Mouse (Mus musculus) mouse trophoblast stem cell (cell line): ENCODE measurements around the gene Snx13.

Source experiments
- in situ Hi-C, 2 experiments: fragments of 300-500 bp; cut with MseI, MboI; formaldehyde crosslinking; loops; 2 replicates in 1 of 2; 3 replicates in 1 of 2; pipeline ENCODE4 v1.15.1; 2025

The Snx13 gene

DNA sequence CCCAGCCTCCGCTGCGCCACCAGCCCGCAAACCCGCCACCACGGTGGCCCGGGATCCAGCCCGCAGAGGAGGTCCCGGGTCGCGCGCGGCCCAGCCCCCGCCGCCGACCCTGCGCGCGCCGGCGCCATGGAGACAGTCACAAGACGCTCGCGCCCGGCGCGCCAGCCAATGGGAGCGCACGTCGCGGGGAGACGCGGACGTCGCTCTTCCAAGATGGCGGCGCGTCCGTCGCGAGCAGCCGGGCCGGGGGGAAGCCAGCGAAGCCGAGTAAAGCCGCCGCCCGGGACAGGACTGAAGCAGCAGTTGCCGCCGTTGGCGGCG lies at the start of gene Snx13:
TSS of gene Snx13 (plus strand) at position 188 of the 321 bp plus-strand sequence.
- in situ Hi-C loops: no loop called here

DNA sequence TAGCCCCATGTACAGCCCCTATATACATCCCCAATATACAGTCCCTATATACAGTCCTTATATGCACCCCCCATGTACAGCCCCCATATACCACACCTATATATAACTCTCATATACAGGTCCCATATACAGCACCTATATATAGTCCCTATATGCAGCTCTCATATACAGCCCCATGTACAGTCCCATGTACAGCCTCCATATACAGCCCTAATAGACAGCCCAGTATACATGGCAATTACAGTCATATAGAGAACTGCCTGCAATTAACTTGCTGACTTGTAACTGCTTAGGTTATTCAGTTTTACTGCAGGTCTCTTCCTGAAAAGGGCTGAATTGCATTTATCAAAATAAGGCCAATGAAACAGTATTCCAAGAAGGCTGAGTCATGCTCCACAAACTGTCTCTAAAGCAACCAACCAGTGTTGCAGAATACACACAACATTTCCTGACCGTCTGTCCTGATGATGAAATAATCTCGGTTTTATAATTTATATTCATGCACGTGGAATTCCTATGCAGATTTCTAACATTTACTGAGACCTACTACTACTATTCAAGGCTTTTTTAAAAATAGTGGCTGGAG lies 49.3 kb upstream of the Snx13 start:
- in situ Hi-C loops: no loop called here

DNA sequence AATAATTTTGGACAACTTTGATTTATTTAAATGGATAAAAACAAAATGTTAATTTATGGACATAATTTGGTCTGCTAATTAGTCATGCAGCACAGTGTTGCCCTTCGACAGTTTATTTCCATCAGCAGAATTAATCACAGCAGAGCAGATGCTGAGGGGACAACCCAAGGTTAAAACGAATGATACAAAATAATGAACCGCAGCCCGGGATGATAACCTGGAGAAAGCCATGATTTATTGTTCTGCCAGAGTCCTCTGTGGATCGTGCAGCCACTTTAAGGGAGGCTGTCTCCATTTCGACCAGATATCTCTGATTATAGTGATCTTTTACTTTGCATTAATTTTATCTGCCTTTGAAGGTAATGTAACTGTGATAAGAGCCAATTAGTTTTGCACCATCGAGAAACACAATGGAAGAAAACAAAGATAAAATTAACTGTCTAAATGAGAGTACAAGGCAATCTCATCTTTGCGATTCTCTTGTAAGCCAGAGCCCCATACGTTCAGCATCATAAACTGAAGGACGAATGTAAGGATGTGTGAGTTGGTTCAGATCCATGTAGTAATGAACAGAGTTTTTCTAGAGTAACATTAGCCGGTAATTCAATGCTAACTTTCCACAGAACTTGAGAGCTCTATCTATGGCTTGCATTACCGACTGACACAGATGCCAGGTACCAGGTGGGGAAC lies 48.1 kb upstream of the Snx13 start:
- in situ Hi-C loops: no loop called here

DNA sequence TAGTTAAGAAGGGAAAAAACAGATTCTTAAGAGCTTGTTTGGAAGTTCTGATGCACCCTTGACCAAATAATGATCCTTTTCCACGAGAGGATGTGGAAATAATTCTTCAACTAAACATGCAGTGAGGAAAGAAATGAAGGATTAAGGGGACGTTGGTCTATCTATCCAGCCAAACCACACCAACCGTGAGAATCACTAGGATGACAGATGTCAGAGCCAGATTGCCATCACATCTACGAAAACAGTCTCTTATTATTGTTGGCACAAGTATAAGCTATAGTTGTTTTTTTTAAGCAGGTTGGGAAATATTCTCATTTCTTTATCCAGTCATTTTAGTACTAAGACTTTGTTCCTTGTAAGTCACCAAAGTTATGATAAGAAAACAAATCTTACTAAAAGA lies 46.7 kb upstream of the Snx13 start:
- in situ Hi-C loops: no loop called here

DNA sequence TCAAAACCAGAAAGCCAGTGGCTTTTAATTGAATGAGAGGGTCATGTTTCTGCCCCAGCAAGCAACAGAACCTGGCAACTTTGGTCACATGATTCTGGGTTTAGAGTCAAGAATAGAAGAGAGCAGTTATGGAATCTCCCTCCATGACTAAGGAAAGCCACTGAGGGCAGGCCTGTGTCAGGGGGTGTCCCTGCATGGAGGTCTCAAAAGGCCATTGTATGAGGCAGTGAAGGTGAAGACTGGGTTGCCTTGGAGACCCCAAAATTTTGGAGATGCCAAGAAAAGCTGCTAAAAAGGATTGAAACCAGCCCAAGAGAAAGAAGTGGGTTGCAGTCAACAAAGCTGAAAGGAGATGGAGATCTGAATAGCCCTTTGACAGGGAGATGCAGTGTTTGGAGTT lies 41.2 kb upstream of the Snx13 start:
- in situ Hi-C loops: no loop called here

DNA sequence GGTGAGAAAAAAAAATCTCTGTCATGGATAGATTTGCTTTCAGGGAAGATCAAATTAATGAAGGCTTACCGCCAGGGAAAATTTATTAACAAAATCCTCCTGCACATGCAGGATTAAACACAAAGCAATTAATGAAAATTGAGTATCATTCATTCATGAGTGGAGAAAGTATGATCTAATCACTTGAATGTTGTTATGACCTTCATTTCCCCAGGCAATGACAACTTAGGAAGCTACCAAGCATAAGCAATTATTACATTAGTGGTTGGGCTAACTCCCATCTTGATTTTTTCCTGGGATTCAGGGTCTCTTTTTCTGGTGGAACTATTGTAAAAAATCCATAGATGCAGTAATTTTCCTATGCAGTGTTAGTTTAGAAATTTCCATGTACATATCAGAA lies 39.1 kb upstream of the Snx13 start:
- in situ Hi-C loops: no loop called here

DNA sequence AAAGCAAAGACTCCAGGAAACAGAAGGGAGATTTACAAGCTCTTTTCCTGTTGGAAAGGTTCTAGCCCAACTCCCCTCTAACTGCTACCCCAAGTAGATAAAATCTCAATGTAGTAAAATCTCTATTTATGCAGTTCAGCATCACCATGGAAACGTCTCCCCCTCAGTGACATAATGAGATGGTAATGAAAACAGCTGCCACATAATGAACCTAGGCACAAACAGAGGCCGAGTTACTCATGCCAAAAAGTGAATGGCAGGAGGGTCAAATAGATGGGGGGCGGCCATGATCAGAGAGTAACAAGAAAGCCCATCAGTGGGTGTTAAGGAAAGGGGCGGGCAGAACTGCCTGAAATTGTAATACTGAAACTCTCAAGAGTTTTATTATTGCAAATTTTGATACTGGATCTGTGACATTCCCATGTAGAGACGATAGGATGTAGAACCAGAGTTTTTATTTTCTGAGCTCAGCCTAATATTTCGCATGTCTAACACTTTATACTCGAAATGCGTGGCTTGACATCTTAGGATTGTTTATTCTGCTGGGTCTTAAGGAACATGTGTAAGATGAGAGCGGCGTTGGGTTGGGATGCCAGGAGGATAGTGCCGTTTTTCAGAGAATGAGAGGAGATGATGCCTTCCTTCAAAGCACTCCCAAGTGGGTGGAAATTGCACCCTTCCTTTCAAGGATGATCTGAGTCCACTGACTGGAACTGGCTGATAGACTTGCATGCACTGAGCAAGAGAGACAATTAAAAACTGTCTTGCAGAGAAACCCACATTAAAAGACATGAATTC lies 38.4 kb upstream of the Snx13 start:
- in situ Hi-C loops: no loop called here

DNA sequence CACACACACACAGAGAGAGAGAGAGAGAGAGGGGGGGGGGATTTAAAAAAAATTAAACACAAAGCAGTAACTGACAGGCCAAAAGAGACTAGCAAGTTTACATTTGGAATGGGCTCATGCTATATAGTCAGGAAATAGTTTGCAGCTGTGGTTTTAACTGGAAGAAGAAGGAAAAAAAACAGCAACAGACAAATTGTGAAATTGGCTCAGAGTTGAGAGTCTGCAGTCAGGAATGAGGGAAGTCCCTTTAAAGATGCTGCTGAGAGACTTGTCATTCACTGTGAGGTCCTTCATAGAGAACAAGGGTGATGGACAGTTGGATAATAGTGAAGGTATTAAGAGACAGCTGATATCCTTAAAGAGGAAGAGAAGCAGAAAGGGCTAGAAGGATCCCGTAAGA lies 35.5 kb upstream of the Snx13 start:
- in situ Hi-C loops: no loop called here

DNA sequence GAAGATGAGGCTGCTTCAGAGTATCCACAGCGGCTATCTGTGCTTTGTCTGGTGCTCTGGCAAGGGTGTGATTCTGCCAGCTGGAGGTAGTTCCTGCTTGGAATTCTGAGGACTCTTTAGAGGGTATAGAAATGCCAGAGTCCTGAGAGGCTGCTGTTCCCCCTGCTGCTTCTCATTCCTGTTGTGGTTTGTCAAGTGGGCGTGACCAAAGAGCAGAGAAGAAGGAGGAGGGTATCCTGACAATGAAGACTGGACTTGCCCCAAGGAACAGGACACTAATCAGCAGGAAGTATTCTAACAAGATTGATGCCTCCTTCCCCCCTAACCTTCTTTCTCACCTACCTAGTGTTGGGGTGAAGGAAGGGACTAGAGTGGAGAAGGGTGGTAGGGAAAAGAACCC lies 33.0 kb upstream of the Snx13 start:
- in situ Hi-C loops: no loop called here

DNA sequence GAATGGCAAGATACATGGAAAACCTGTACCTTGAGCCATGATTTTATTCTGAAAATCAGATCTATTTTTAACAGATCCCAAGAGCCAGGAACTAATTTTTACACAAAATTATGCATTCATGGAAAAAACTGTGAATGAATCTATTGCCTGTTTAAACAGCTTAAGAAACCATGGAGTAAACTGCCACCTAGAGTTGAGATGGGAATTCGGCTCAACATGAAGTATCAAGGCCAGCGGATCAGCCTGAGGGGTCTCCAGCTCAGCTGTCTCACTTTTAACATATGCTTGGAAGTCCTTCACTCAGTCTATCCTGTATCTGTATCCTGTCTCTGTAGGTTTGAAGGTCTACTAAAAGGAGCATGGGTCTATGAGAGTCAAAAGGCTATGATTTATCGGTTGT lies 30.9 kb upstream of the Snx13 start:
- in situ Hi-C loops: no loop called here

DNA sequence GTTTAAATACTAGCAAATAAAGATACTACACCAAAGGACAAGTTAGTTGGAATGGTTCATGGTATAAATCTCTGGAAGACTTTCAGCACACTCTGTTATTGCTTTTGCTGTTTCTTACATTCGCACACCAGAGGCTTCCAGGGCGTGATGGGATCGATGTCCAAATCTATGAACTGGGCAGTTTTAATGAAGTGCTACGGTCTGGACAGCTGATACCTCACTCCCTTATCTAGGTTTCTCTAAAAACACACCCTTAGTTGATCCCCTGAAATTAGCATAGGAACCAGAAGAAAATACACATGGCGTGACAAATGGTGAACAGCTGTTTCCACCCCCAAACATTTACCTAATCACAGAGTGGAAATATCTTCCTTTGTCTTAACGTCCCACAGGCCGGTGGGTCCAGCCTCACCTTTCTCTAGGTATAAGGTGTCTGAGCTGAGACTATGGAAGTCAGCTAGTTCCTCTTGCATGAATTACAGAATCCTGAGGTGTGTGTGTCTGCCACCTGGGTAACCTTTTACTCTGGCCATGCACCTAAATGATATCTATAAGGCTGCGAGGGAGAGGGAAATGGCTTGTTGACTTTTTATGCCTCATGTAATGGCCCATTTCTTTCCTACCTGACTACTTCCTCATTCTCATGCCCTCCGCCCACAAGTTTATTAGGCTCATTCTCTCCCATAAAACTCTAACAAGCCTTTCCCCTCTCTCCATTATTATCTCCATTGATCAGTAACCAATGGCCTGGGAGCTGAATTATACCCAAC lies 30.3 kb upstream of the Snx13 start:
- in situ Hi-C loops: no loop called here

DNA sequence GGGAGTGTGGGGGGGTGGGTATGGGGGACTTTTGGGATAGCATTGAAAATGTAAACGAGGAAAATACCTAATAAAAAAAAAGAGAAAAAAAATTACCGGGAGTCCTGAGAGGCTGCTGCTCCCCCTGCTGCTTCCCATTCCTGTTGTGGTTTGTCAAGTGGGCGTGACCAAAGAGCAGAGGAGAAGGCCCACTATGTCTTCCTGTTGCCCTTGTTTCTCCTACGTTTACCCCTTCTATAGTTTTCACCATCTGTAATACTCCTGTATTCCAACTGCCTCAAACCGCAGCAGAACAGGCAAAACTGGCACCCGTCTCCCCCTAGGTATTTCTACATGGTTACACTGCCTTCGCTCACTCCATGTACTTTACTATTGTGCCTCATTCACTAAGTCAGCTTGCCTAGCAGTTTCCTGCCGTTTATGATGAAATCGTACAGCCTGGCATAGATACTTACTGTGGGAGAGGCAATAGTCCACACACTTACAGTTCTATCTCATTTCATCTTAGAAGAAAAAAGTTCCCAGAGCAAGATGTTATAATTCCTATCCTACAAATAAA lies 28.2 kb upstream of the Snx13 start:
- in situ Hi-C loops: no loop called here

DNA sequence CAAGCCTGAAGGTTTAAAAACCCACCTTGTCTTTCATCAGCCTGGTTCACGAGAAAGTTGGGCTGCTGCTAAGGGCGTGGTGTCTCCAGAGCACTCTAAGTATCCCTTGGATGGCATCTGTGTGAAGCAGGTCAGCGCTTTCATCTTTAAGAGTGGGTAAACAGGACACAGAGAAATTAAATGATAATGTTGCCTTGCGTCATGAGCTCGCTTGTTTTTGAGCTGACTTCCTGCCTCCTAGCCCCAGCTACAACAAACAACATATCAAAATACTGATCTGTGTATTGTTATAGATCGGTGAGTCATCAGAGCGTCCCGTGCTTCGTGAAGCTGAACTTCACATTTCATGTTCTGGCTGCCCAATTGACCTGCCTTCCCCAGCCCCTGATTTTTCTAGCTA lies 25.7 kb upstream of the Snx13 start:
- in situ Hi-C loops: no loop called here

DNA sequence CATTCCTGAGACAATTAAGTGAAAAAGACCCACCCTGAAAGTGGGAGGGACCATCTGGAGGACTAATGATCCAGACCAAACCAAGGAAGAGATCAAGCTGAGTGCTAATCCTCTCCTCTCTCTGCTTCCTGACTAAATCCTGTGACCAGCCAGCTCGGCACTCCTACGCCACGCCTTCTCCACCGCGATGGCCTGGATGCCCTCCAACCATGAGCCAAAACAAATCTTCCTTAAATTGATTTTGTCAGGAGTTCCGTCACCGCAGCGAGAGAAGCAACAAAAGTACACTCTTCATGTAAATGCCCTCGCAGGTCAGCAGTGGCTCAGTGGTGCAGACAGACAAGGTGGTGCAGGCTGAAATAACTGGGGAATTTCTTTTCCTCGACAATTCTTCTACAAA lies 24.9 kb upstream of the Snx13 start:
- in situ Hi-C loops: no loop called here

DNA sequence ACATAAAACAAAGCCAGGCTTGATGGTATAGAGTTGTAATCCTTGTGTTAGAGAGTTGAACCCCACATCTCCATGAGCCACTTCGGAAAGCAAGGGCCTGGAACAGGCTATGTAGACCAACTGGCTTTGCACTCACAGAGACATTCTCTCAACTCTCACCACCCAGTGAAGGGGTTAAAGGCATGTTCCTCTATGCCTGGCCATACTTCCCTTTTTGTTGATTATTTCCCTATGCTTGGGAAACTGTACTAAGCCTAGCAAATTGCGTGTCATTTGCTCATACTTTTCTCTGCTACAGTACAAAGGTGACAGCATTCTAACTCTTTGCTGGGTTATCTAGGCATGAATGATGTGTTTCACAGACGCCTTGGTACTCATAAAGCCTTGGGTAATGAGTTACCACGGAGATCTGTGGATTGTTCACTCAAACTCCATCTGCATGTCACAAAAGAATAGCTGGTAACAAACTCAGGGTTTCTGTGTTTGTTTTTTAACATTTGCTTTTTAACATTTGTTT lies 21.0 kb upstream of the Snx13 start:
- in situ Hi-C loops: no loop called here

DNA sequence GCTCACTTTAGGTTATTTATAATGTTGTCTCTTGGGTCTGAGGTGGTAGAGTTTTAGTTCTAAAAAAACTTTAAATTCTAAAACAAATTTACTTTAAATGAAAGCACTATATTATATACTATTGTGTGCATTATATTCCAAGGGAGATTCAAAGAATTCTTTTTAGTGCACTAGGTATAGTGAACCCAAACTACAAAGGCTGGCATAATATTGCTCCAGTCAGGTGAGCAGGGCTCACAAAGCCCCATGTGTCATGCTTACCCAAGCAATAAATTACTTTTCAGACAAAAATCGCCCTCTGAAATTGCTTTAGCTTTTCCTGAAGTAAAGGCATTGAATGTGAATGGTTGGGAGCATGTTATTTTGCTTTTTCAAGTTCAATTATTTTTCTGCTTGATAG lies 19.5 kb upstream of the Snx13 start:
- in situ Hi-C loops: no loop called here

DNA sequence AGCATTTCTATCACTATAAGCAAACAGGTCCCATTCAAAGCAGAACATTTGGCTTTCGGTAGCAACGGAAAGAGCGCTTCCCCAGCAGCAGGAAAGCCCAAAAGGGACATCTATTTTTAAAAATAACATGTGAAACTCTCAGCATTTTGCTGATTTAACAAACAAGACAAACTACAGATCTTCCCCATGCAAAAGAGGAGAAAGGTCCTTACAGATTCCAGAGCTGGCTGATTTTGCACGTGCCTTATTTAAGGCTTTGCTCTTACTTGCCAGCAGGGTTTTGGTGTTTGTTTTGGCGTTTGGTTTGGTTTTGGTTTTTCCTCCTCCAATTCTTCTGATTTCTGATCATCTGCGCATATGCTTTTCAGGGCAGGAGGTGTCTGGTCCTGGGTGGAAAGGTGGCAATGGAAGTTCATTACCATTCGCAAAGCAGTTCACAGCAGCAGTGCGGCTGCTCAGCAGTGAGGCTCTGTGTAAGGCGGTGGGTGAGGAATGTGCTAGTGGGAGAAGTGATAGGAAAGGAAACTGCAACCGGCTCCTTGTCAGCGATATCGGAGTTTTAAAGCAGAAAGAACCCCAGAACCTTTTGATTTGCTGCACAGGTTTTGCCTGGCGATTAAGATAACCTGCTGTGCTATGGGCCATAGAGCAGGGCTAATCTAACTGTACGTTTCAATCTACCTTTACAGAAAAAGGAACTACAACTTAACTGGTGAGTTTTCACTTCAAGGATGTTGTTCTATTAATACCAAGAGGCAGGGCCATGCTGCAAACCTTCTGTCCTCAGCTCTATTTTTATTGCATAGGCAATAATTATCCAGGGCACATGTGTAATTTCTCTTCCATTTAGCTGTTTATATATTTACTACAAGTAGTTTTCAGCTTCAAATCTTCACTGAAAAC lies 8.1 kb upstream of the Snx13 start:
- in situ Hi-C loops: no loop called here

DNA sequence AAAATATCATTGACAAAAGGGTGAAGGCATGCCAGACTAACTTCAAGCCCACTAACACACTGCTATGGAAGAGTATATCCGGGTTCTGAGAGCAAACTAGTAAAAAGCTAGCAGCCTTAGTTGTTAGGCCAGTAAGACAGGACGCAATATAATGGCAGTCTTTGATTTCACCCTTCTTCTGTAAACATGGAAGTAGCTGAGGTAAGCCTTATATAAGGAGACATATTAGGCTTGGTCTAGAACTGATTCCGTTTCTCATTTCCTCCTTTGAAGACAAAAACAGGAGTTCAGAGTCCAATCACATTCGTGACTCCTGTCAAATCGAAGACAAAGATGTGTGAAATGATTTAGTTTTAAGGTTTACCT lies 7.4 kb upstream of the Snx13 start:
- in situ Hi-C loops: no loop called here

DNA sequence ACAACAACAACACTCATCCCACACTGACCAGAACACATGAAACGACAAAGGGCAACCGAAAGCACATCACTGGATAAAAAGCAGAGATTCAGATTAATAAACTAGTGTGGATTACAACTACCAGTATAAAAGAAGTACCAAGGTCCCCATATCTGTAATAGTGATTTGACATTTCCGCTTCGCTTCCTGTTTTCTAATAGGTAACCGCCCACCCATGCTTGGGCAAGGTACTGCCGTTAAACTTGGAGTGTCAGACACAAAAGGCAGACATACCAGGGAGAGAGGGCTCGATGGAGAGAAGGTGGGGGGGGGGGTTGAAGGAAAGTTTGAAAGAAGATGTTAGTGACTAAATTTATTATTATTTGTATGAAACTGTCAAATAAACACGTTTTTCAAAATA lies 5.0 kb upstream of the Snx13 start:
- in situ Hi-C loops: no loop called here

DNA sequence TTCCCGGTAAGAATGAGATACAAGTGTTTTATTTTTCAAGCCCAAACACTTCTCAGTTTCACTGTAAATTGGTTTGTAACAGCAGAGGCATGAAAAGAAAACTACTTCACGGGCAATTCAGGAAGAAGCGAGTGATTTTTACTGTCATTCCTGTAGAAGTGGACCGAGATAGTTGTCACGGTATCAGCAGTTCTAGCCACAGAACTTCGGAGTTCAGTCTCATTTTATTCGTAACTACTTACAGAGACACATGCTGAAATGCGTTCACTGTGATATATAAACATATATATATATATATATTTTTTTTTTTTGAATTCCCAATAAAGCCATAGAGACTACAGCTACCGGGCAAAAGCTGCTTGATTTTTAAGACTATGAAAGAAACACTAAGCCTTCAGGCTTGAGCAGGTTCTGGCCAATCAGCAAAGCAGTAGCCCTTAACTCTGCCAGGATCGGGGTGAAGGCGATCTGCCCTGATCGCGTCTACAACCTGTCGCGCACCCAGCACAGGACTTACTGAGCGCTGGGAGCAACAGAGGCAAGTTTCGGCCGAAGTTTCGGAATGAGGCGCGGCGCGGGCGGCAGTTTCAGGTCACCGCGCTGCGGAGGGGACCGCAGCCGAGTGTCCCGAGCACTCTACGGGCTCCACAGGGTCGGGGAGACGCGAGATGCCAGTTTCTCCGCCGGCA lies 532 bp upstream of the Snx13 start:
- in situ Hi-C loops: no loop called here
